Mouse (Mus musculus) naive thymus-derived CD4-positive, alpha-beta T cell, adult 2 months (primary cell): ENCODE measurements around the gene Rbm38.
A peak's percentile ranks its signal among the peaks of the same experiment; 100 is the strongest.

Source experiments
- DNase-seq: peaks from one replicate; pipeline ENCODE4 v3.0.0-alpha.2; 2011; ENCODE audit warnings: low read depth

The Rbm38 gene

GRCm38 (mm10) chr2:173058263-173058662 is 38.0 kb downstream of the Rbm38 start:
- DNase-seq = no peak

DNA sequence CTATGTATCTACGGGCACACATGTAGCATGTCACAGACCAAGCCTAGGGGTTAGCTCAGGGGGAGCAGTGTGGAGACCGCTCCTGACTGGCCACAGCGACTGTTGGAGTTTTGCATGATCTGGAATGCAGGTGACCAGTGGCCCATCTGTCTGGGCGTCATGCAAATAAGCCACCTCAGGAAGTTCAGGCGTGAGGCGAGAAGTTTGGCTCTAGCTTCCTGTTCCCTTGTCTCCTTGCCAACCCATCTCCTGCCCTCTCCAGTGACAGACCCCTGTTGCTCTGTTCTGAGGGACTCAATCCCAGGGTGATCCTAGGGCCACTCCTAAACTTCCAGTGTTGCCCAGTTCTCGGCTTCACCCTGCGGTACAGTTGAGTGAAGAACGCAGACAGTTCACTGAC is 40.2 kb downstream of the Rbm38 start:
- DNase-seq = no peak

DNA sequence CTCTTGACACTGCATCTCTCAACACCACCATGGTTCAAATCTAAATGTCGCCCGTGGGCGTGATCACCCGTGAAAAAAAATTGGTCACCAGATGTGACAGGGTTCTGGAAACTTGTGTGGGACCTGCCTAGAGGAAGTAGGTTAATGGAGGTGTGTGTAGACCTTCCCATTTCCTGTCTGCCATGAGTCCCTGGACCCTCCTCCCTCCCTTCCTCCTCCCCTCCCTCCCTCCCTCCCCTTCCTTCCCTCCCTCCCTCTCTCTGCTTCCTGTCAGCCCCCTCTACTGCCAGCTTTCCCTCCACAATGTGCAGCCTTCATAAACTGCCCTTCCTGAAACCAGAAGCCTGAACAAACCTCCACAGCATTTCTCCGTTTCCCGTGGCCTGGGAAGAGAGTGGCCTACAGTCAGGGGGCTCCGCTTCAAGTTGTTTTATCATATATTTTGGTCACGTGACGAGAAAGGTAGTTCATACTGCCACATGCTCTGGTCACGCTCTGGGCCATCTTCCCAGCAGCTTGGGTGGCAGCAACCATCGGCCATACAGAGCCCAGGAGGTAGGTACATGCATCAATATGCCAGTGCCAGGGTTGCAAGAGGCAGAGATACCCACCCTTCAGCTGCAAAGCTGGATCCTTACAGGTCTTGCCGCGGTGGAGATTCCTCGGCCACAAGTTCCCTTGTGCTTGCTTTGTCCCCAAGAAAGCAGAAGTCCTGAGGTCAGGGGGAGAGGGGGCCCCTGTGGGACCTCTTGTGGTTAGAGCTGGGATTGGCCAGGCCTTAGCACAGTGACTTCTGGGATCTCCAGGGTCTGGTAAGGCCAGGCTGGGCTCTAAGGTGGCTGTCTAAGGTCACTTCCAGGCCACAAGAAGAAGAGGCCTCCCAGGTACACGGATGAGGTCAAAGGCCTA is 41.4 kb downstream of the Rbm38 start:
- peak; percentile 55 for DNase-seq

DNA sequence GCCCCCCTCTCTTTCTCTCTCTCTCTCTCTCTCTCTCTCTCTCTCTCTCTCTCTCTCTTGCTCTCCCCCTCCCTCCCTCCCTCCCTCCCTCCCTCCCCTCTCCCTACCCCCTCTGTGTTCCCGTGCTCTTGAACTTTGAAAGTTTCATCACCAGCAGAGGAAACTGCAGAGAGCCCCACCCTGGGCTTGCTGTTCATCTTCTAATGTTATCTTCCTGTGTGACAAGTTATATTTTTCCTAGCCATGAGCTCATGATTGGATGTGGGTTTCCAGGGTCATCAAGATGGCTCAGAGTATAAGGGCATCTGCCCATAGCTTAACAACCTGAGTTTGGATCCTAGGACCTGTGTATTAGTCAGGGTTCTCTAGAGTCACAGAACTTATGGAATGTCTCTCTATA is 42.9 kb downstream of the Rbm38 start:
- DNase-seq = peak; percentile 77

DNA sequence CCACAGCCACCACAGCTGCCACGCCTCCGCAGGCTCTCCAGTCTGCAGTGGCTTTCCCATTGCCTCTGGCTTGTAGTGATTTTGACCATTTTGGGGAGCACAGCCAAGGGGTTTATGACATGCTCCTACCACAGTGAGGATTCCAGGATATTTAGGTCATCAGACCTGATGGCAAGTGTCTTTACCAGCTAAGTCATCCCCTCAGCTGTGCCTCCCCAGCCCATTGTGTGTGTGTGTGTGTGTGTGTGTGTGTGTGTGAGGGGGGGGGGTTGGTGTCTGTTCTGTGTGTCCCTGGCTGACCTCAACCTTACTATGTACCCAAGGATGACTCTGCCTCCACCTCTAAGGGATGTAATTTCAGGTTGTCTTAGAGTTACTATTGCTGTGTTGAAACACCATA is 44.6 kb downstream of the Rbm38 start:
- DNase-seq = no peak

- no peak for DNase-seq
Observed at GRCm38 (mm10) chr2:173072948-173073347, 52.6 kb downstream of the Rbm38 start.

- DNase-seq = no peak
Observed at GRCm38 (mm10) chr2:173073666-173074065, 53.4 kb downstream of the Rbm38 start.

- peak; percentile 26 for DNase-seq
Observed at GRCm38 (mm10) chr2:173076921-173077320, 56.6 kb downstream of the Rbm38 start.

DNA sequence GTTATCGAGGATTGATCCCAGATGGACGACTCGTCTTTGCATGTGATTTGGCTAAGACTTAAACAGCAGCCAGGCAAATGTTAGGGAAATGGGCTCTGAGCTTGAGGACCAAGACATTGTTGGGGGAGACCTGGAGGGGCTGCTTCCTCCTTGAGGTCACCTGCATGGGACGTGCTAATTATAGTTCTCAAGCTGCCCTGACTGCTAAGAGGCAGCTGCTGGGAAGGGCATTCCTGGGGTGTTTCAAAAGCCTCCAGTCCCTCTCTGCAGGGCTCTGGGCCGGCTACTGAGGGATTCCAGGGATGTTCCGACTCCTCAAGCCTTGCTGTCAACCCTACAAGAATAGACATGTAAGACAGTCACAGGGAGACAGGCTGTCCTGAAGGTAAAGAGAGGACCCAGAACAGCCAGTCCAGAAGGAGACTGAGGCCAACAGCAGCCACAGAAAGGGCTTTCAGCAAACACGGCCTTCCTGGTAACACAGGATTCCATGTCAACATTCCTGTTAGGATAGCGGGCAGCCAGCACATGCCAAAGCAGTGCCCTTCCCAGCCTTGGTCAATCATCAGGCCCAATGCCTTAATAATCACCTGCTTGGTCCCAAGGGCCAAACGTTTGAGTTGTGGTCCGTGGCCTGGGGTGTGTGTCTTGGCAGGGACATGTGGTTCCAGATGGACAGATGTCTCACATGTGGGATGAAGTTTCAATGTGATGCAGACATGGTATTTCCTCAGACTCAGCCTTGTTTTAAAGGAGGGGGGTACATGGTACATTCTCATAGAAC is 59.7 kb downstream of the Rbm38 start:
- no peak for DNase-seq

GRCm38 (mm10) chr2:173080785-173081241 is 60.5 kb downstream of the Rbm38 start:
- DNase-seq = peak; percentile 86

DNA sequence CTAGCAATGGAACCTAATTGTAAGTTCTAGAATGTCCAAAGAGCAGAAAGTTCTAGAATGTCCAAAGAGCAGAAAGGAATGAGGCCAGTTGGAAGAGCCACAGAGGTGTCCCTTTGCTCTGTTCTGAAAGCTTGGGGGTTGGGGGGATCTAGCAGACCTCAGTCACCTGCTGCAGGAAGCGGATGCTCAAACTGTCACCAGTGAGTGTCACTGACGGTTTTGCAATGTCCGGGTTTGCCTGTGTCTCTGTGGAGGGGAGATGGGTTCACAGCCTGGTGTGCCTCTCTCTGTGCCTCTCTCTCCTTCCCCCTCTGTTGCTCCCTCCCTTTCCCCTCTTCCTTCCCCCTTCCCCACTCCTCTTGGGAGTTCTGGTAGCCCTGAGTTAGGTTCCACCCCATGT is 62.4 kb downstream of the Rbm38 start:
- peak; percentile 75 for DNase-seq

DNA sequence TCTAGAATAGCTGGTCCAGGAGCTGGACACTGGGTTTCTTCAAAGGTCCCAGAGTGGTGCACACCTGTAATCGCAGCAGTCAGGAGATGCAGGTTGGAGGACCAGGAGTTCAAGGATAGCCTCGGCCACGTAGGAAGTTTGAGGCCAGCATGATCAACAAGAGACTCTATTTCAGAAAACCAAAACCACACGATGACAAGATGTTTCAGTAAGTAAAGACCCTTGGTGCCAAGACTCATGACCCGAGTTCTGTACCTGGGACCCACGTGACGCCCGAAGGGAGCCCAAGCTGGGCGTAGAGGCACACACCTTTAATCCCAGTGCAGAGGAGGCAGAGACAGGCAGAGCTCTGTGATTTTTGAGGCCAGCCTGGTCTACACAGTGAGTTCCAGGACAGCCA is 62.8 kb downstream of the Rbm38 start:
- DNase-seq = no peak

DNA sequence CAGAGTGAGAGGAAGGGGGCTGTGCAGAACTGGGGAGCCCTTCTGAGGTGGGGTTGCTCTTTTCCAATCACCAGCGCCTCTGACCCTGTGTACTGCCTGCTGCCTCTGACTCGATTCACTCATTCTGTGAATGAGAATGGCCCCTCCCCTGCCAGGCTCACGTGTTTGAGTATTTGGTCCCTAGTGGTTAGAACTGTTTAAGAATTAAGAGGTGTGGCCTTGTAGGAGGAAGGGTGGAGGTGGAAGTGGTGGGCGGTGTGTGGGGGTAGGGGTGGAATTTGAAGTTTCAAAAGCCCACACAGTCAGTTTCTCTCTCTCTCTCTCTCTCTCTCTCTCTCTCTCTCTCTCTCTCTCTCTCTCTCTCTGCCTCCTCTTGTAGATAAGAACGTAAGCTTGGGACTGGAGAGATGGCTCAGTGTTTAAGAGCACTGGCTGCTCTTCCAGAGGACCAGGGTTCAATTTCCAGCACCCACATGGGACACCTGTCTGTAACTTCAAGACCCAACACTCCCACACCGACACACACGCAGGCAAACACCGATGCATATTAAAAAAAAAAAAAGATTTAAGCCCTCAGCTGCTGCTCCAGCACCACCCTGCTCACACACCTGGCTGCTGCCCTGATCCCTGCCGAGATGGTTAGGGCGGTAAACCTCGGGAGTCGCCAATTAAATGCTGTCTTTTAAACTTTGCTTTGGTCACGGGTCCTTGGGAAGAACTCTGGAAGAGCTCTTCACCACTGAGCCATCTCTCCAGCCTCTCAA is 63.6 kb downstream of the Rbm38 start:
- DNase-seq = peak; percentile 95
